Mouse (Mus musculus) midbrain, embryonic 11.5 days (tissue): ENCODE data around the gene Pdzd2. TPM values are rescaled to one million over a fixed set of nuclear protein-coding genes. Genes with fewer than 3 reads are reported as not detected.

Experiments
- ATAC-seq: fragments of 200-750 bp; cut with Nextera tagmentation; 2 replicates; pipeline ENCODE4 v1.8.0; 2017; ENCODE audit warnings: moderate TSS enrichment, moderate library complexity; ENCODE audit not compliant: low FRiP score
- DNase-seq: peaks from one replicate; pipeline ENCODE4 v3.0.0; 2015; ENCODE audit warnings: low spot score; ENCODE audit errors: missing footprints
- H3K27ac ChIP-seq: fragments of 300-500 bp; sonication (generic); 2 replicates; pipeline ENCODE4 v1.5.1; 2014; ENCODE audit warnings: low read depth, low read length
- H3K27me3 ChIP-seq: fragments of 300-500 bp; sonication (generic); 2 replicates; pipeline ENCODE4 v1.6.1; 2014; ENCODE audit warnings: mild to moderate bottlenecking, low read length, moderate library complexity, mixed read lengths; ENCODE audit not compliant: control insufficient read depth, insufficient read depth
- H3K36me3 ChIP-seq: fragments of 300-500 bp; sonication (generic); 2 replicates; pipeline ENCODE4 v1.6.1; 2014; ENCODE audit warnings: mild to moderate bottlenecking, low read length, moderate library complexity, mixed read lengths; ENCODE audit not compliant: control insufficient read depth, insufficient read depth
- H3K4me1 ChIP-seq: fragments of 300-500 bp; sonication (generic); 2 replicates; pipeline ENCODE4 v1.6.1; 2014; ENCODE audit warnings: low read length; ENCODE audit not compliant: control insufficient read depth, insufficient read depth
- H3K4me2 ChIP-seq: fragments of 300-500 bp; sonication (generic); 2 replicates; pipeline ENCODE4 v1.6.1; 2014; ENCODE audit warnings: mild to moderate bottlenecking, moderate library complexity
- H3K4me3 ChIP-seq: fragments of 300-500 bp; sonication (generic); 2 replicates; pipeline ENCODE4 v1.5.1; 2014; ENCODE audit warnings: low read depth, low read length
- H3K9ac ChIP-seq: fragments of 300-500 bp; sonication (generic); 2 replicates; pipeline ENCODE4 v1.6.1; 2014; ENCODE audit warnings: low read length
- H3K9me3 ChIP-seq: fragments of 300-500 bp; sonication (generic); 2 replicates; pipeline ENCODE4 v1.6.1; 2016; ENCODE audit warnings: low read length; ENCODE audit not compliant: control insufficient read depth
- WGBS: fragments of 180-500 bp; shearing (Covaris S2); extraction: QIAGEN DNeasy Blood & Tissue Kit; methylation state at CpG from one replicate; pipeline ENCODE4 v1.1.7; 2014; 5-methylcytosine and 5-hydroxymethylcytosine counted together
- polyA plus RNA-seq: library from polyadenylated mRNA; unstranded; fragments of >200 nt; fragmentation: Nextera tagmentation; extraction: Ambion mirVana; gene quantifications from 2 replicates; pipeline ENCODE4 v1.2.1, GENCODE M21; 2014

The Pdzd2 gene
- polyA plus RNA-seq, 1 experiment from 2014 or later, result 5.2 TPM

- peak; percentile 85 for DNase-seq
- ATAC-seq, result no peak
- no peak overlapping the region for H3K9ac ChIP-seq
Measured at GRCm38 (mm10) chr15:12689716-12690381, 49.9 kb downstream of the Pdzd2 start.

GRCm38 (mm10) chr15:12682549-12682948 is 57.2 kb downstream of the Pdzd2 start:
- DNase-seq (no peak), ATAC-seq (0 out of 2 replicates have a peak, but pooled peaks have one; percentile 27)
- no peak overlapping the region for H3K4me2 ChIP-seq
- no peak overlapping the region for H3K27ac ChIP-seq
- H3K4me1 ChIP-seq, result peaks cover 2% of the 10 kb centered on the region; the same call in 1 of the 2 replicates
- WGBS, result 59% methylated on average over 9 of the region's 9 CpGs
- H3K9ac ChIP-seq, result no peak overlapping the region
- H3K4me3 ChIP-seq, result no peak overlapping the region
- no peaks in the 10 kb centered on the region for H3K9me3 ChIP-seq
- H3K36me3 ChIP-seq, result no peaks in the 10 kb centered on the region
- no peaks in the 10 kb centered on the region for H3K27me3 ChIP-seq

More at GRCm38 (mm10) chr15:12689716-12690381, 49.9 kb downstream of the Pdzd2 start:
- Histone ChIP-seq H3K27me3 (no peaks in the 10 kb centered on the region), H3K36me3 (no peaks in the 10 kb centered on the region), H3K4me1 (no peaks in the 10 kb centered on the region), H3K4me2 (no peak overlapping the region), H3K9me3 (no peaks in the 10 kb centered on the region; the same call in 1 of the 2 replicates), H3K27ac (no peak overlapping the region), H3K4me3 (no peak overlapping the region)
- 85% methylated on average over 7 of the region's 7 CpGs for WGBS

GRCm38 (mm10) chr15:12681891-12682290 is 57.8 kb downstream of the Pdzd2 start:
- H3K4me1 ChIP-seq, result peaks cover 2% of the 10 kb centered on the region; the same call in 1 of the 2 replicates
- 94% methylated on average over 2 of the region's 2 CpGs for WGBS
- no peaks in the 10 kb centered on the region for H3K9me3 ChIP-seq
- DNase-seq (no peak), ATAC-seq (no peak)
- H3K36me3 ChIP-seq, result no peaks in the 10 kb centered on the region
- H3K4me2 ChIP-seq, result no peak overlapping the region
- H3K27ac ChIP-seq, result no peak overlapping the region
- no peak overlapping the region for H3K4me3 ChIP-seq
- no peaks in the 10 kb centered on the region for H3K27me3 ChIP-seq
- no peak overlapping the region for H3K9ac ChIP-seq

GRCm38 (mm10) chr15:12680750-12681149 is 59.0 kb downstream of the Pdzd2 start:
- 73% methylated on average over 7 of the region's 7 CpGs for WGBS
- no peak overlapping the region for H3K27ac ChIP-seq
- H3K9me3 ChIP-seq, result no peaks in the 10 kb centered on the region
- H3K9ac ChIP-seq, result no peak overlapping the region
- no peaks in the 10 kb centered on the region for H3K36me3 ChIP-seq
- ATAC-seq (no peak), DNase-seq (no peak)
- H3K27me3 ChIP-seq, result no peaks in the 10 kb centered on the region
- no peak overlapping the region for H3K4me2 ChIP-seq
- no peak overlapping the region for H3K4me3 ChIP-seq
- H3K4me1 ChIP-seq, result peaks cover 2% of the 10 kb centered on the region; the same call in 1 of the 2 replicates

GRCm38 (mm10) chr15:12679996-12680395 is 59.7 kb downstream of the Pdzd2 start:
- WGBS, result 93% methylated on average over 6 of the region's 6 CpGs
- Histone ChIP-seq H3K4me3 (no peak overlapping the region), H3K4me2 (no peak overlapping the region), H3K4me1 (peaks cover 2% of the 10 kb centered on the region; the same call in 1 of the 2 replicates), H3K27me3 (no peaks in the 10 kb centered on the region), H3K36me3 (no peaks in the 10 kb centered on the region), H3K27ac (no peak overlapping the region), H3K9ac (no peak overlapping the region), H3K9me3 (no peaks in the 10 kb centered on the region)
- no peak for ATAC-seq
- DNase-seq, result no peak

GRCm38 (mm10) chr15:12678540-12679112 is 61.1 kb downstream of the Pdzd2 start:
- no peak for DNase-seq
- H3K36me3 ChIP-seq, result no peaks in the 10 kb centered on the region
- H3K27ac ChIP-seq, result no peak overlapping the region
- 82% methylated on average over 2 of the region's 2 CpGs for WGBS
- no peak overlapping the region for H3K4me3 ChIP-seq
- no peaks in the 10 kb centered on the region for H3K27me3 ChIP-seq
- no peaks in the 10 kb centered on the region for H3K9me3 ChIP-seq
- H3K4me1 ChIP-seq, result peaks cover 2% of the 10 kb centered on the region; the same call in 1 of the 2 replicates
- no peak for ATAC-seq
- H3K9ac ChIP-seq, result no peak overlapping the region
- no peak overlapping the region for H3K4me2 ChIP-seq

- H3K9me3 ChIP-seq, result no peaks in the 10 kb centered on the region
Measured at GRCm38 (mm10) chr15:12675366-12675765, 64.4 kb downstream of the Pdzd2 start.

GRCm38 (mm10) chr15:12674026-12674425 is 65.7 kb downstream of the Pdzd2 start:
- Histone ChIP-seq H3K9ac (no peak overlapping the region), H3K4me3 (no peak overlapping the region), H3K36me3 (no peaks in the 10 kb centered on the region), H3K4me1 (no peaks in the 10 kb centered on the region), H3K4me2 (no peak overlapping the region), H3K9me3 (no peaks in the 10 kb centered on the region), H3K27ac (no peak overlapping the region), H3K27me3 (no peaks in the 10 kb centered on the region)
- DNase-seq (no peak), ATAC-seq (no peak)
- 84% methylated on average over 5 of the region's 5 CpGs for WGBS

More at GRCm38 (mm10) chr15:12675366-12675765, 64.4 kb downstream of the Pdzd2 start:
- H3K27ac ChIP-seq, result no peak overlapping the region
- ATAC-seq (0 out of 2 replicates have a peak, but pooled peaks have one; percentile 24), DNase-seq (no peak)
- H3K4me2 ChIP-seq, result no peak overlapping the region
- no peaks in the 10 kb centered on the region for H3K36me3 ChIP-seq
- no peaks in the 10 kb centered on the region for H3K4me1 ChIP-seq
- no peaks in the 10 kb centered on the region for H3K27me3 ChIP-seq
- no peak overlapping the region for H3K4me3 ChIP-seq
- 77% methylated on average over 3 of the region's 3 CpGs for WGBS
- H3K9ac ChIP-seq, result no peak overlapping the region

GRCm38 (mm10) chr15:12667760-12668520 is 71.8 kb downstream of the Pdzd2 start:
- Histone ChIP-seq H3K4me3 (no peak overlapping the region), H3K27me3 (no peaks in the 10 kb centered on the region)
- 46% methylated on average over 21 of the region's 21 CpGs for WGBS

More at GRCm38 (mm10) chr15:12667760-12668520, 71.8 kb downstream of the Pdzd2 start:
- DNase-seq (peak; percentile 79), ATAC-seq (no peak)
- Histone ChIP-seq H3K9ac (no peak overlapping the region), H3K27ac (no peak overlapping the region), H3K36me3 (no peaks in the 10 kb centered on the region), H3K4me2 (no peak overlapping the region), H3K9me3 (no peaks in the 10 kb centered on the region), H3K4me1 (no peaks in the 10 kb centered on the region)
